Mouse (Mus musculus) embryonic fibroblast, embryonic 13.5 days (primary cell): Measurements from ENCODE around the gene Tifab.

Experiments
- CTCF ChIP-seq: IDR thresholded peaks from 2 replicates; pipeline ENCODE4 v1.5.1; 2011; ENCODE audit warnings: mild to moderate bottlenecking, control low read depth, low read length, moderate library complexity, borderline replicate concordance; ENCODE audit not compliant: insufficient read depth
- POLR2A ChIP-seq: IDR thresholded peaks from 2 replicates; pipeline ENCODE4 v1.6.1; 2011; ENCODE audit warnings: low read depth, mild to moderate bottlenecking, control low read depth, low read length, moderate library complexity

DNA sequence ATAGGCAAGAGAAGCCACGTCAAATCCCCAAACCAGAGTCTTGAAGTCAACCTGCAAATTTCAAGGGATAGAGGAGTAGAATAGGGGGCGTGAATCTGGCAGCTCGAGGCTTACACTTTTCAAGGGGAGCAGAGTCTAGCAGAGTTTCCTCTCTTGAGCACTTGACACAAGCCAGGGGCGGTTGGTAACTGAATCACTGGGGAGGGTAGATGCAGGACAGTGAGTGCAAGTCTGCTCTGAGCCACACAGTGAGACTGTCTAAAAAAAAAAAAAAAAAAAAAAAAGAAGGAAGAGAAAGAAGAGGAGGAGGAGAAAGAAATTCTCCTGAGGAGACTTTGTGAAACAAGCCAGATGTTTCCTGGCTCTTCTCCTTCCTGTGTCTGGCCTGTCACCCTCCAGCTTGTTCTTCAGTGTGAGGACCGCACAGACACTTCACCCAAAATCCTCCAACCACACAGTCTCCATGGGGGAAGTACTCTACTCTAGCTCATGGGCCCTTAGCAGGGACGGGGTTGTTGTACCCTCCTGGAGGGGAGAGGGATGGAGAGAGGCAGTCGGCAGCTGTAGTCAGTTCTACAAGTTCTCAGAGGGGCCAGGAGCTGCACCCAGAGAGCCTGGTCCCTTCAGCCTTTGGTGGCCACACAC lies 5.7 kb downstream of the Tifab start:
- no peak for TF ChIP-seq POLR2A
- TF ChIP-seq CTCF, result no peak
